Mouse (Mus musculus) kidney, adult 2 months (tissue): Measurements from ENCODE around the gene Gys2. TPM values are rescaled to one million over a fixed set of nuclear protein-coding genes. Genes with fewer than 3 reads are reported as not detected.
"Not testable (repeated sequence)": the region's sequence is repeated elsewhere in the genome, so short reads cannot be mapped to it uniquely, and the experiment has no call there.

Experiments used
- DNase-seq: peaks from one replicate; pipeline ENCODE4 v3.0.0; 2021
- H3K27ac ChIP-seq: fragments of 200-500 bp; 2 replicates; pipeline ENCODE4 v1.5.1; 2012; ENCODE audit warnings: low read depth, low read length, control low read depth, inconsistent platforms; ENCODE audit not compliant: insufficient read depth
- H3K27me3 ChIP-seq: fragments of 200-500 bp; replicated peaks from 2 replicates; pipeline ENCODE4 v1.6.1; 2012; ENCODE audit warnings: mild to moderate bottlenecking, moderate library complexity, low read length, inconsistent platforms; ENCODE audit not compliant: control insufficient read depth, insufficient read depth
- H3K36me3 ChIP-seq: fragments of 200-500 bp; 2 replicates; pipeline ENCODE4 v1.6.1; 2012; ENCODE audit warnings: mild to moderate bottlenecking, moderate library complexity, low read length, inconsistent platforms; ENCODE audit not compliant: control insufficient read depth, insufficient read depth
- H3K4me1 ChIP-seq: fragments of 200-500 bp; 2 replicates; pipeline ENCODE4 v1.6.1; 2011; ENCODE audit warnings: low read length; ENCODE audit not compliant: control insufficient read depth, insufficient read depth
- H3K4me3 ChIP-seq: fragments of 200-500 bp; 2 replicates; pipeline ENCODE4 v1.5.1; 2011; ENCODE audit warnings: mild to moderate bottlenecking, low read depth, low read length, control low read depth; ENCODE audit not compliant: insufficient read depth
- CTCF ChIP-seq: fragments of 200-500 bp; conservative IDR thresholded peaks from 2 replicates; pipeline ENCODE4 v1.5.1; 2011; ENCODE audit warnings: low read depth, mild to moderate bottlenecking, control low read depth, low read length, moderate library complexity, mixed read lengths; ENCODE audit not compliant: insufficient read depth, insufficient read length
- POLR2A ChIP-seq: fragments of 200-500 bp; IDR thresholded peaks from one replicate; pipeline ENCODE4 v1.6.1; 2011; ENCODE audit warnings: low read depth, low read length, control low read depth
- WGBS: fragments of 180-500 bp; shearing (Covaris S2); methylation state at CpG from one replicate; pipeline ENCODE4 v1.1.7; 2018; 5-methylcytosine and 5-hydroxymethylcytosine counted together
- polyA plus RNA-seq: library from polyadenylated mRNA; depleted of rRNA; stranded (reverse); fragments of >200 nt; gene quantifications from 2 replicates; pipeline ENCODE4 v1.2.3, GENCODE M21; 2012; rRNA removed

Gys2 gene
- polyA plus RNA-seq = 11.5 and 14.8 TPM in 2 replicates

GRCm38 (mm10) chr6:142472801-142473203, at the start of gene Gys2:
Gene Gys2 (minus strand): TSS chr6:142473109.
- Histone ChIP-seq H3K36me3 (no peaks in the 10 kb centered on the region), H3K4me3 (peak within 1 kb of the TSS; percentile 16; the same call in 1 of the 2 replicates), H3K4me1 (no peaks in the 10 kb centered on the region), H3K27ac (peak within 1 kb of the TSS; percentile 37; the same call in 1 of the 2 replicates), H3K27me3 (no peaks in the 10 kb centered on the region)
- WGBS = 32% methylated on average over 4 of the region's 4 CpGs
- no peak for TF ChIP-seq CTCF
- no peak for TF ChIP-seq POLR2A
- peak; percentile 86 for DNase-seq

GRCm38 (mm10) chr6:142521591-142522110, 48.7 kb upstream of the Gys2 start:
- DNase-seq = no peak
- 80% methylated on average over 12 of the region's 12 CpGs for WGBS
- no peak overlapping the region for H3K4me3 ChIP-seq

GRCm38 (mm10) chr6:142519110-142519509, 46.2 kb upstream of the Gys2 start:
- DNase-seq = peak; percentile 33
- Histone ChIP-seq H3K4me1 (peaks cover 2% of the 10 kb centered on the region; the same call in 1 of the 2 replicates), H3K36me3 (no peaks in the 10 kb centered on the region), H3K27ac (no peak overlapping the region), H3K27me3 (no peaks in the 10 kb centered on the region), H3K4me3 (no peak overlapping the region)
- 9% methylated on average over 6 of the region's 6 CpGs for WGBS
- TF ChIP-seq CTCF = peak; percentile 30; the same call in 1 of the 2 replicates
- no peak for TF ChIP-seq POLR2A

More at GRCm38 (mm10) chr6:142521591-142522110, 48.7 kb upstream of the Gys2 start:
- H3K27me3 ChIP-seq = no peaks in the 10 kb centered on the region
- no peak overlapping the region for H3K27ac ChIP-seq
- TF ChIP-seq POLR2A = no peak
- no peak for TF ChIP-seq CTCF
- no peaks in the 10 kb centered on the region for H3K36me3 ChIP-seq
- H3K4me1 ChIP-seq = no peaks in the 10 kb centered on the region

- H3K36me3 ChIP-seq, H3K27ac ChIP-seq, H3K4me3 ChIP-seq, H3K4me1 ChIP-seq, DNase-seq, H3K27me3 ChIP-seq: not testable (repeated sequence)
- WGBS = 73% methylated on average over 9 of the region's 9 CpGs
These were observed 42.5 kb upstream of the Gys2 start for GRCm38 (mm10) chr6:142515379-142515778.

GRCm38 (mm10) chr6:142514912-142515311, 42.0 kb upstream of the Gys2 start:
- 4% methylated on average over 10 of the region's 10 CpGs for WGBS
- DNase-seq = peak; percentile 67
- Histone ChIP-seq H3K27ac (no peak overlapping the region), H3K36me3 (no peaks in the 10 kb centered on the region), H3K4me3 (no peak overlapping the region), H3K27me3 (no peaks in the 10 kb centered on the region), H3K4me1 (peaks cover 5% of the 10 kb centered on the region; the same call in 1 of the 2 replicates)
- TF ChIP-seq POLR2A (no peak), CTCF (peak; percentile 53)

GRCm38 (mm10) chr6:142512902-142513301, 40.0 kb upstream of the Gys2 start:
- Histone ChIP-seq H3K27me3 (no peaks in the 10 kb centered on the region), H3K4me3 (no peak overlapping the region), H3K4me1 (peaks cover 9% of the 10 kb centered on the region; the same call in 1 of the 2 replicates), H3K27ac (no peak overlapping the region), H3K36me3 (no peaks in the 10 kb centered on the region)
- DNase-seq = no peak
- TF ChIP-seq POLR2A (no peak), CTCF (no peak)
- 51% methylated on average over 3 of the region's 3 CpGs for WGBS

GRCm38 (mm10) chr6:142511516-142512135, 38.7 kb upstream of the Gys2 start:
- Histone ChIP-seq H3K27me3 (no peaks in the 10 kb centered on the region), H3K27ac (no peak overlapping the region), H3K36me3 (no peaks in the 10 kb centered on the region), H3K4me3 (no peak overlapping the region), H3K4me1 (peaks cover 9% of the 10 kb centered on the region; the same call in 1 of the 2 replicates)
- 42% methylated on average over 12 of the region's 12 CpGs for WGBS
- TF ChIP-seq CTCF = no peak
- no peak for TF ChIP-seq POLR2A
- no peak for DNase-seq
